Mouse (Mus musculus) left cerebral cortex, adult 11 months (tissue): Measurements from ENCODE around the gene Pebp1.

Experiments
- DNase-seq: peaks from one replicate; pipeline ENCODE4 v3.0.0; 2022; ENCODE audit warnings: low spot score

The Pebp1 gene

GRCm38 (mm10) chr5:117240761-117241322, 46.6 kb downstream of the Pebp1 start:
- DNase-seq, result no peak

DNA sequence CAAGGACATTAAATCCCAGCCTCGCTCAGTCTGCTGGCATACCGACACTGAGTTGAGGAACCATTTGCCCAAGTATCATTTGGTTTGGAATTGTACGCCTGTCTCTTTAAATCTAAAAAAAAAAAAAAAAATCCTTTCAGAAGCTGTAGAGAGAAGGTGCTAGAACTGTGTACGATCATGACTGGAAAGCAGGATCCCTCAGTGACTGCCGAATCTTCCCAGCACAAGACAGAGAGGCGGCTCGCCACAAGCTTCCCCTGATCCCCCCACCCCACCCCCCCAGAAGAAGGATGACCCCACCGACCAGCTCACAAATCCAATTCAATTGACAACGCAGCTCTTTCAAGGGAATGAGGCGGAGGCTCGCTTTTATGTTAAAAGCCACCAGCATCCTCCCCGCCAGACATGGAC, 47.1 kb downstream of the Pebp1 start:
- no peak for DNase-seq

- no peak for DNase-seq
These were observed 48.3 kb downstream of the Pebp1 start for GRCm38 (mm10) chr5:117239106-117239505.

DNA sequence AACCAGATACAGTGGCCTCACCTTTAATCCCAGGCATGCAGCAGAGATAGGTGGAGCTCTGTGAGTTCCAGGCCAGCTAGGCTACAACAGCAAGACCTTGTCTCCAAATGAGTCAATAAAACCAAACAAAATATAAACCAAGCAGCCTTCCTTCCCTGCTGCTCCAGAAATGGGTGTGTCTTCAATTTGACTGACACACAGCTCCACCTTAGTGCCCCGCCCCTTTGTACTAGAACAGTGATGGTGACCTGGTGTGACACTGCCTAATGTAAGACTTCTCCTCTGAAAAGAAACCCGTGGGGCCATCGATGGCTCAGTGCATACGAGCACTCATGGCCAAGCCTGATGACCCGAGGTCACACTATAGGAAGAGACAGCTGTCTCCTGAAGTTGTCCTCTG, 50.9 kb downstream of the Pebp1 start:
- no peak for DNase-seq
